Mouse (Mus musculus) embryonic fibroblast, embryonic 13.5 days (primary cell): Measurements from ENCODE around the gene Emilin1. TPM values are rescaled to one million over a fixed set of nuclear protein-coding genes. Genes with fewer than 3 reads are reported as not detected.

Experiments
- H3K27ac ChIP-seq: 2 replicates; pipeline ENCODE4 v1.5.1; 2012; ENCODE audit warnings: low read length, control low read depth, inconsistent platforms; ENCODE audit not compliant: insufficient read depth
- H3K4me1 ChIP-seq: 2 replicates; pipeline ENCODE4 v1.6.1; 2011; ENCODE audit warnings: low read length; ENCODE audit not compliant: control insufficient read depth, insufficient read depth
- H3K4me3 ChIP-seq: 2 replicates; pipeline ENCODE4 v1.5.1; 2011; ENCODE audit warnings: mild to moderate bottlenecking, control low read depth, low read length; ENCODE audit not compliant: insufficient read depth
- CTCF ChIP-seq: IDR thresholded peaks from 2 replicates; pipeline ENCODE4 v1.5.1; 2011; ENCODE audit warnings: mild to moderate bottlenecking, control low read depth, low read length, moderate library complexity, borderline replicate concordance; ENCODE audit not compliant: insufficient read depth
- POLR2A ChIP-seq: IDR thresholded peaks from 2 replicates; pipeline ENCODE4 v1.6.1; 2011; ENCODE audit warnings: low read depth, mild to moderate bottlenecking, control low read depth, low read length, moderate library complexity
- polyA plus RNA-seq: library from polyadenylated mRNA; stranded (reverse); fragments of >200 nt; gene quantifications from 2 replicates; pipeline ENCODE4 v1.2.4, GENCODE M21; 2011; ENCODE audit warnings: low read depth; ENCODE audit not compliant: missing spikeins, insufficient read length

Emilin1 gene
- polyA plus RNA-seq, 1 experiment = 85.9 TPM

- peaks cover 3% of the 10 kb centered on the region; the same call in 1 of the 2 replicates for H3K4me1 ChIP-seq
- no peak overlapping the region for H3K4me3 ChIP-seq
- TF ChIP-seq CTCF (no peak), POLR2A (no peak)
- H3K27ac ChIP-seq = no peak overlapping the region
These were observed 11.4 kb downstream of the Emilin1 start for GRCm38 (mm10) chr5:30924614-30925013.

- H3K4me1 ChIP-seq = peaks cover 3% of the 10 kb centered on the region; the same call in 1 of the 2 replicates
- no peak overlapping the region for H3K4me3 ChIP-seq
- TF ChIP-seq POLR2A = no peak
- no peak for TF ChIP-seq CTCF
- no peak overlapping the region for H3K27ac ChIP-seq
These were observed 12.0 kb downstream of the Emilin1 start for GRCm38 (mm10) chr5:30925217-30925616.

- TF ChIP-seq CTCF (no peak), POLR2A (no peak)
- no peak overlapping the region for H3K4me3 ChIP-seq
- peaks cover 4% of the 10 kb centered on the region; the same call in 1 of the 2 replicates for H3K4me1 ChIP-seq
- no peak overlapping the region for H3K27ac ChIP-seq
These were observed 12.9 kb downstream of the Emilin1 start for GRCm38 (mm10) chr5:30926073-30926472.

- TF ChIP-seq POLR2A (0 out of 2 replicates have a peak, but pooled peaks have one; percentile 5), CTCF (no peak)
- Histone ChIP-seq H3K4me1 (0 out of 2 replicates have a peak, but pooled peaks cover 2% of the 10 kb centered on the region), H3K4me3 (no peak overlapping the region), H3K27ac (no peak overlapping the region)
These were observed 14.8 kb downstream of the Emilin1 start for GRCm38 (mm10) chr5:30927945-30928529.

GRCm38 (mm10) chr5:30930121-30930520 is 16.9 kb downstream of the Emilin1 start:
- H3K4me3 ChIP-seq = no peak overlapping the region
- no peak overlapping the region for H3K27ac ChIP-seq
- 0 out of 2 replicates have a peak, but pooled peaks cover 2% of the 10 kb centered on the region for H3K4me1 ChIP-seq
- TF ChIP-seq CTCF (0 out of 2 replicates have a peak, but pooled peaks have one; percentile 28), POLR2A (no peak)

GRCm38 (mm10) chr5:30930846-30931245 is 17.6 kb downstream of the Emilin1 start:
- Histone ChIP-seq H3K4me3 (no peak overlapping the region), H3K4me1 (0 out of 2 replicates have a peak, but pooled peaks cover 2% of the 10 kb centered on the region), H3K27ac (no peak overlapping the region)
- no peak for TF ChIP-seq POLR2A
- TF ChIP-seq CTCF = no peak

GRCm38 (mm10) chr5:30931378-30931777 is 18.2 kb downstream of the Emilin1 start:
- Histone ChIP-seq H3K4me3 (no peak overlapping the region), H3K4me1 (0 out of 2 replicates have a peak, but pooled peaks cover 2% of the 10 kb centered on the region), H3K27ac (no peak overlapping the region)
- TF ChIP-seq CTCF (no peak), POLR2A (no peak)

- no peak overlapping the region for H3K27ac ChIP-seq
- no peak for TF ChIP-seq POLR2A
- H3K4me1 ChIP-seq = 0 out of 2 replicates have a peak, but pooled peaks cover 2% of the 10 kb centered on the region
- H3K4me3 ChIP-seq = no peak overlapping the region
These were observed 20.5 kb downstream of the Emilin1 start for GRCm38 (mm10) chr5:30933705-30934104.

GRCm38 (mm10) chr5:30934725-30935461 is 21.7 kb downstream of the Emilin1 start:
- H3K4me1 ChIP-seq = 0 out of 2 replicates have a peak, but pooled peaks cover 2% of the 10 kb centered on the region
- no peak overlapping the region for H3K27ac ChIP-seq
- no peak overlapping the region for H3K4me3 ChIP-seq
- TF ChIP-seq POLR2A (no peak), CTCF (no peak)

- Histone ChIP-seq H3K4me3 (no peak overlapping the region), H3K27ac (no peak overlapping the region), H3K4me1 (peaks cover 3% of the 10 kb centered on the region; the same call in 1 of the 2 replicates)
- TF ChIP-seq CTCF (no peak), POLR2A (no peak)
These were observed 29.8 kb downstream of the Emilin1 start for GRCm38 (mm10) chr5:30943004-30943403.
